Mouse (Mus musculus): ENCODE measurements around the gene Dennd1b. TPM values are rescaled to one million over a fixed set of nuclear protein-coding genes. Genes with fewer than 3 reads are reported as not detected.
A peak's percentile ranks its signal among the peaks of the same experiment; 100 is the strongest.

The Dennd1b gene
- polyA plus RNA-seq, 1 experiment from 2014 or later: 14.7 TPM

DNA sequence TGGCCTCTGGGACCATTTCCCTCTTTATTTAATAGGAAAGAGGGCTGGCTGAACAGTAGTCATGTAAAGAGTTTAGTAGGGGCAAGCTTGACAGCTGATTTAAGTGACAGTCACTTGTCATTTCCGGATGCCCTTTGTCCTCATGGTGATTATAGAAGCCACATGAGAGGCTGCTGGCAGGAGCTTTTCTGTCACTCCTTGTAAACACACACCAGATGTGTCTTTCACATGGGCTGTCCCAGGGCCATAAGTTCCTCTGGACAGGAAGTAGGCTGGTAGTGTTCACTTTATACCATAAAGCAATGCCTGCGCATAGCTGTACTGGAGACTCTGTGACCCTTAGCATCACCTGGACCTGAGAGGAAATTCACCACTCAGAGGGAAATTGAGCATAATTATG is 230.8 kb downstream of the Dennd1b start:
- Histone ChIP-seq H3K9ac (ENCODE audit: low read depth, low read length) (no peak overlapping the region), H3K9me3 (ENCODE audit: control insufficient read depth, low read length) (no peaks in the 10 kb centered on the region), H3K36me3 (ENCODE audit: control insufficient read depth, insufficient read depth, low read length) (no peaks in the 10 kb centered on the region), H3K4me1 (replicated peaks; ENCODE audit: control insufficient read depth, insufficient read depth, low read length) (no peaks in the 10 kb centered on the region), H3K27me3 (ENCODE audit: control insufficient read depth, insufficient read depth, low read length) (no peaks in the 10 kb centered on the region), H3K4me2 (replicated peaks; ENCODE audit: low read depth, low read length) (no peak overlapping the region), H3K27ac (ENCODE audit: low read depth, low read length) (no peak overlapping the region), H3K4me3 (ENCODE audit: low read depth, low read length) (no peak overlapping the region)
- WGBS: 53% methylated on average over 2 of the region's 2 CpGs
- ATAC-seq (ENCODE audit: low FRiP score) (0 out of 2 replicates have a peak, but pooled peaks have one; percentile 53), DNase-seq (ENCODE audit: low spot score) (no peak)

DNA sequence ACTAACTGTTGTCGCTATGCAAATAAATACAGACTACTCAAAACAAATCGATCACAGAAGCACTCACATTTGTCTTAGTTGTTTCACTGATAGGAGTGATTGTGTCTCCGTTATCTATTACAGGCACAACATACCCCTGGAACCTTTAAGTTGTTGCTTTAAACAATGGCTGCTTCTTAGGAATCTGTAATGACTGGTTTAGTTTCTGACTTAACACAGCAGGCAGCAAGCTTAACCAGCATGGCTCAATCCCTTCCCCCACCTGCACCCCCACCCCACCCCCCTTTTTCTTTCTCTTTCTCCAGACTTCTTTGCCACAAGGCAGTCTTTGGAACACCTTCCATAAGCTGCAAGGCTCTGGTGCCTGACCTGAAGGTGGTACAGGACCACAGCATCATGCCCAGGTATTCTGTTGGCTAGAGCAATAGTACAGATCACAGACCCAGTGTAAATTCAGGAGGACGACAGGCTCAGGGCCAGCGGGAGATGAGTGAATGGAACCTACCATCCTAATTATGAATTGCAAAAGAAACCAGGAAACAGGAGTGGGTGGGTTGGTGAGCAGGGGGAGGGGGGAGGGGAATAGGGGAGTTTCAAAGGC is 231.3 kb downstream of the Dennd1b start:
- Histone ChIP-seq H3K27ac (ENCODE audit: low read depth, low read length) (no peak overlapping the region), H3K4me1 (replicated peaks; ENCODE audit: control insufficient read depth, insufficient read depth, low read length) (no peaks in the 10 kb centered on the region), H3K27me3 (ENCODE audit: control insufficient read depth, insufficient read depth, low read length) (no peaks in the 10 kb centered on the region), H3K4me3 (ENCODE audit: low read depth, low read length) (no peak overlapping the region), H3K36me3 (ENCODE audit: control insufficient read depth, insufficient read depth, low read length) (no peaks in the 10 kb centered on the region), H3K9ac (ENCODE audit: low read depth, low read length) (no peak overlapping the region), H3K9me3 (ENCODE audit: control insufficient read depth, low read length) (no peaks in the 10 kb centered on the region), H3K4me2 (replicated peaks; ENCODE audit: low read depth, low read length) (no peak overlapping the region)
- 20% methylated on average over 5 of the region's 5 CpGs for WGBS
- ATAC-seq (ENCODE audit: low FRiP score): no peak
- no peak for DNase-seq (ENCODE audit: low spot score)

GRCm38 (mm10) chr1:139203026-139203425 is 239.8 kb downstream of the Dennd1b start:
- WGBS: 85% methylated on average over 5 of the region's 5 CpGs

GRCm38 (mm10) chr1:139206259-139206658 is 243.0 kb downstream of the Dennd1b start:
- ATAC-seq (ENCODE audit: low FRiP score) (no peak), DNase-seq (ENCODE audit: low spot score) (no peak)
- WGBS: 81% methylated on average over 4 of the region's 4 CpGs
- Histone ChIP-seq H3K27me3 (ENCODE audit: control insufficient read depth, insufficient read depth, low read length) (no peaks in the 10 kb centered on the region), H3K27ac (ENCODE audit: low read depth, low read length) (no peak overlapping the region), H3K4me3 (ENCODE audit: low read depth, low read length) (no peak overlapping the region), H3K4me1 (replicated peaks; ENCODE audit: control insufficient read depth, insufficient read depth, low read length) (0 out of 2 replicates have a peak, but pooled peaks cover 2% of the 10 kb centered on the region), H3K36me3 (ENCODE audit: control insufficient read depth, insufficient read depth, low read length) (no peaks in the 10 kb centered on the region), H3K9me3 (ENCODE audit: control insufficient read depth, low read length) (no peaks in the 10 kb centered on the region), H3K4me2 (replicated peaks; ENCODE audit: low read depth, low read length) (no peak overlapping the region), H3K9ac (ENCODE audit: low read depth, low read length) (no peak overlapping the region)

More at GRCm38 (mm10) chr1:139203026-139203425, 239.8 kb downstream of the Dennd1b start:
- no peaks in the 10 kb centered on the region for H3K4me1 ChIP-seq (replicated peaks; ENCODE audit: control insufficient read depth, insufficient read depth, low read length)
- no peak overlapping the region for H3K4me2 ChIP-seq (replicated peaks; ENCODE audit: low read depth, low read length)
- DNase-seq (ENCODE audit: low spot score) (no peak), ATAC-seq (ENCODE audit: low FRiP score) (no peak)
- H3K9me3 ChIP-seq (ENCODE audit: control insufficient read depth, low read length): no peaks in the 10 kb centered on the region
- no peak overlapping the region for H3K9ac ChIP-seq (ENCODE audit: low read depth, low read length)
- no peak overlapping the region for H3K4me3 ChIP-seq (ENCODE audit: low read depth, low read length)
- no peaks in the 10 kb centered on the region for H3K36me3 ChIP-seq (ENCODE audit: control insufficient read depth, insufficient read depth, low read length)
- no peak overlapping the region for H3K27ac ChIP-seq (ENCODE audit: low read depth, low read length)
- H3K27me3 ChIP-seq (ENCODE audit: control insufficient read depth, insufficient read depth, low read length): no peaks in the 10 kb centered on the region

GRCm38 (mm10) chr1:139209796-139210195 is 246.6 kb downstream of the Dennd1b start:
- H3K27ac ChIP-seq (ENCODE audit: low read depth, low read length): no peak overlapping the region
- WGBS: 27% methylated on average over 7 of the region's 7 CpGs

GRCm38 (mm10) chr1:139210505-139210904 is 247.3 kb downstream of the Dennd1b start:
- Histone ChIP-seq H3K36me3 (ENCODE audit: control insufficient read depth, insufficient read depth, low read length) (no peaks in the 10 kb centered on the region), H3K4me1 (replicated peaks; ENCODE audit: control insufficient read depth, insufficient read depth, low read length) (0 out of 2 replicates have a peak, but pooled peaks cover 2% of the 10 kb centered on the region), H3K27ac (ENCODE audit: low read depth, low read length) (no peak overlapping the region), H3K9ac (ENCODE audit: low read depth, low read length) (no peak overlapping the region), H3K9me3 (ENCODE audit: control insufficient read depth, low read length) (no peaks in the 10 kb centered on the region), H3K27me3 (ENCODE audit: control insufficient read depth, insufficient read depth, low read length) (no peaks in the 10 kb centered on the region), H3K4me2 (replicated peaks; ENCODE audit: low read depth, low read length) (no peak overlapping the region), H3K4me3 (ENCODE audit: low read depth, low read length) (no peak overlapping the region)
- no peak for DNase-seq (ENCODE audit: low spot score)
- ATAC-seq (ENCODE audit: low FRiP score): no peak
- WGBS: 70% methylated on average over 4 of the region's 4 CpGs

More at GRCm38 (mm10) chr1:139209796-139210195, 246.6 kb downstream of the Dennd1b start:
- no peaks in the 10 kb centered on the region for H3K36me3 ChIP-seq (ENCODE audit: control insufficient read depth, insufficient read depth, low read length)
- no peaks in the 10 kb centered on the region for H3K27me3 ChIP-seq (ENCODE audit: control insufficient read depth, insufficient read depth, low read length)
- no peak overlapping the region for H3K4me3 ChIP-seq (ENCODE audit: low read depth, low read length)
- no peak overlapping the region for H3K4me2 ChIP-seq (replicated peaks; ENCODE audit: low read depth, low read length)
- H3K9me3 ChIP-seq (ENCODE audit: control insufficient read depth, low read length): no peaks in the 10 kb centered on the region
- DNase-seq (ENCODE audit: low spot score): no peak
- 0 out of 2 replicates have a peak, but pooled peaks cover 2% of the 10 kb centered on the region for H3K4me1 ChIP-seq (replicated peaks; ENCODE audit: control insufficient read depth, insufficient read depth, low read length)
- ATAC-seq (ENCODE audit: low FRiP score): peak; percentile 61
- no peak overlapping the region for H3K9ac ChIP-seq (ENCODE audit: low read depth, low read length)

DNA sequence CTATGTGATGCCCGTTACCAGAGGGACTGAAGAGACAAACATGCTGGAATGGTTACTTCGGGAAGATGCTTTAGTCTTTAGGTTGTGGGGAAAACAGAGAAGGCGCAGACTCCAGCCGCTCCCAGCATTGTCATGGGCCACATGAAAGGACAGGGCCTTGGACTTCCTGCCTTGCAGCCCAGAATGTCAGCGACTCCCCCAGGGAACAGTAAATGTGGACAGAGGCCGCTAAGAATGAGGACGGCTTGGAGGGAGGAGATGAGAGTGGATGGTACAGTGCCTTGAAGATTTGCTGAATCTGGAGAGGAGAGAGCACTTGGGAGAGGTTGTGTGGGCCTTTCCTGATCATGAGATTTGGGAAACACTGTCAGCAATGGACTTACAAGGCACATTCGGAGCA is 252.1 kb downstream of the Dennd1b start:
- 62% methylated on average over 8 of the region's 8 CpGs for WGBS
- no peak for DNase-seq (ENCODE audit: low spot score)

DNA sequence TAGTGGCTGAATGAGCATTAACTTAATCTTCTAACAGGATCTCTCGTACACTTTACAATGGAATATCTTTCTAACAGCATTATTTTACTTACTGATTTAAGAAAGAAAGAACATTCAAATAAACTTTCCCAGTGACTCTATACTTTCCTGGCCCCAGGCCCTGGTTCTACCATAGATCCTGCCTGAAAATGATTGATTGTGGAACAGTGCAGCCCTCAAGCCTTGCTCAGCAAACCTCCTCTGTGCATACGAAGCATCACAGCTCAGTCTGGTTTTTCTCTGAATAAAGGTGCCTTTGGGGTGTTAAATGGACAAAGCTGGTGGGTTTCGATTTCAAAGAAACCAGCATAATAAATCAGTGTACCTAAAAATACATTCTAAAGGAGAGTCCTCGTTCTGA is 260.6 kb downstream of the Dennd1b start:
- ATAC-seq (ENCODE audit: low FRiP score) (no peak), DNase-seq (ENCODE audit: low spot score) (no peak)
- Histone ChIP-seq H3K4me1 (replicated peaks; ENCODE audit: control insufficient read depth, insufficient read depth, low read length) (no peaks in the 10 kb centered on the region), H3K27me3 (ENCODE audit: control insufficient read depth, insufficient read depth, low read length) (no peaks in the 10 kb centered on the region), H3K4me2 (replicated peaks; ENCODE audit: low read depth, low read length) (no peak overlapping the region), H3K9ac (ENCODE audit: low read depth, low read length) (no peak overlapping the region), H3K36me3 (ENCODE audit: control insufficient read depth, insufficient read depth, low read length) (no peaks in the 10 kb centered on the region), H3K9me3 (ENCODE audit: control insufficient read depth, low read length) (no peaks in the 10 kb centered on the region), H3K4me3 (ENCODE audit: low read depth, low read length) (no peak overlapping the region), H3K27ac (ENCODE audit: low read depth, low read length) (no peak overlapping the region)
- WGBS: 75% methylated on average over 4 of the region's 4 CpGs

More for the DNA sequence above, 252.1 kb downstream of the Dennd1b start:
- no peak overlapping the region for H3K4me2 ChIP-seq (replicated peaks; ENCODE audit: low read depth, low read length)
- no peak overlapping the region for H3K9ac ChIP-seq (ENCODE audit: low read depth, low read length)
- H3K27ac ChIP-seq (ENCODE audit: low read depth, low read length): no peak overlapping the region
- no peak for ATAC-seq (ENCODE audit: low FRiP score)
- no peaks in the 10 kb centered on the region for H3K36me3 ChIP-seq (ENCODE audit: control insufficient read depth, insufficient read depth, low read length)
- H3K4me1 ChIP-seq (replicated peaks; ENCODE audit: control insufficient read depth, insufficient read depth, low read length): no peaks in the 10 kb centered on the region
- no peaks in the 10 kb centered on the region for H3K9me3 ChIP-seq (ENCODE audit: control insufficient read depth, low read length)
- no peak overlapping the region for H3K4me3 ChIP-seq (ENCODE audit: low read depth, low read length)
- no peaks in the 10 kb centered on the region for H3K27me3 ChIP-seq (ENCODE audit: control insufficient read depth, insufficient read depth, low read length)

DNA sequence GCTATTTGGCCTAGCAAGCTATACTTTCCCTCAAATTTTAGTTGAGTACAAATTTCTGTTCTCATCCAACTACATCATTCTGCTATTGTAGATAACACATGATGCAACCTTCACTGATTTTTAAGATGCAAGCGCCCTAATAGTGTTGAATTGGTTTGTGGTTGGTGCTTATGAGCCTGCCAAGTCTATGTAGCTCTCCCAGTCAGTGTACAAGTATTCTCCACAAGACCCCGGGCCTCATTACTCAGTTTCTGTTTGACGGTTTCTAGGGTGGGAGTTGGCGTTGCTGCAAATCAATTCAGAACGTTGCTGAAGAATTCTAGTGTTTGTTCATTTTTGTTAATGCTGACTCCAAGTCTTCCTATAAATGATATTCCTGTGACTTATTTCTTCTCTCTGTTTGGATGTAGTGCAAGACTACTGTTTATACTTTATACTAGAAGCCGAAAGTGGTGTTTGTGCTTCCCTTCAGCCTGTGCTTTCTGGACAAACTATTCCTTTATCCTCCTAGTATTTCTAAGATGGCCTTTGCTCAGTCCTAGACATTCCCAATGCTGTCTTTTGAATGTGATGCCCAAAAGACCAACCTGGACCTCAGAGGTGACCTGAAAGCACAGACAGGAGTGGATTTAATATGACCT is 261.2 kb downstream of the Dennd1b start:
- H3K4me1 ChIP-seq (replicated peaks; ENCODE audit: control insufficient read depth, insufficient read depth, low read length): no peaks in the 10 kb centered on the region
- DNase-seq (ENCODE audit: low spot score) (no peak), ATAC-seq (ENCODE audit: low FRiP score) (no peak)
- WGBS: 87% methylated on average over 6 of the region's 6 CpGs
- no peak overlapping the region for H3K4me3 ChIP-seq (ENCODE audit: low read depth, low read length)
- no peaks in the 10 kb centered on the region for H3K36me3 ChIP-seq (ENCODE audit: control insufficient read depth, insufficient read depth, low read length)
- H3K27ac ChIP-seq (ENCODE audit: low read depth, low read length): no peak overlapping the region
- H3K9me3 ChIP-seq (ENCODE audit: control insufficient read depth, low read length): no peaks in the 10 kb centered on the region
- H3K4me2 ChIP-seq (replicated peaks; ENCODE audit: low read depth, low read length): no peak overlapping the region
- H3K27me3 ChIP-seq (ENCODE audit: control insufficient read depth, insufficient read depth, low read length): no peaks in the 10 kb centered on the region
- no peak overlapping the region for H3K9ac ChIP-seq (ENCODE audit: low read depth, low read length)
